Mouse (Mus musculus) mature B cell (primary cell): ENCODE measurements around the gene Cdhr4.
"Not testable (repeated sequence)": the region's sequence is repeated elsewhere in the genome, so short reads cannot be mapped to it uniquely, and the experiment has no call there.

Experiments used
- in situ Hi-C: fragments of 300-500 bp; cut with MboI; formaldehyde crosslinking; loops from 2 replicates; pipeline ENCODE4 v1.14.3; 2019

Gene Cdhr4

DNA sequence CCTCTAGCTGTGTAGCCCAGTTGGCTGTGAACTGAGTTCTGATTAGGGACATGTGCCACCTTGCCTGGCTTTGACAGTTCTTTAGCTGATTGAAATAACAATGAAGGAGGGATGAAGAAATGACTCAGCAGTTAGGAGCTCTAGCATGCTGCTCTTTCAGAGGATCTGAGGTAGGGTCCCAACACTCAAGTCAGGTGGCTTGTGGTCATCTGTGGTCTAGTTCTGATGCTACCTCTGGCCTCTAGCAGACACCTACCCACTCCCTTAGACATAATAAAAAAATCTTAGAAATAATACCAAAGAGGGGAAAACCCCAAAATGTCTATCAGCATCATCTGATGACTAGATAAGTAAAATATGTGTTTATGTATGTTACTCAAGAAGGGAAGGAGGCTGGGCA, 18.1 kb downstream of the Cdhr4 start:
- in situ Hi-C loops = no loop called here

DNA sequence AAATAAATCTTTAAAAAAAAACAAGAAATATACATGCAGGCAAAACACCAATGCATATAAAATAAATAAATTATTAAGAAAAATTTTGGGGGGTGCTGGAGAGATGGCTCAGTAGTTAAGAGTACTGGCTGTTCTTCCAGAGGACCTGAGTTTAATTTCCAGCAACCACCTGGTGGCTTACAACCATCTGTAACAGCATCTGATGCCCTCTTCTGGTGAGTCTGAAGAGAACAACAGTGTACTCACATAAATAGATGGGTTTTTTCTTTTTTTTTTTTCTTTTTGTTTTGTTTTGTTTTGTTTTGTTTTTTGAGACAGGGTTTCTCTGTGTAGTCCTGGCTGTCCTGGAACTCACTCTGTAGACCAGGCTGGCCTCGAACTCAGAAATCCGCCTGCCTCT, 21.3 kb downstream of the Cdhr4 start:
- in situ Hi-C loops = not testable (repeated sequence)

DNA sequence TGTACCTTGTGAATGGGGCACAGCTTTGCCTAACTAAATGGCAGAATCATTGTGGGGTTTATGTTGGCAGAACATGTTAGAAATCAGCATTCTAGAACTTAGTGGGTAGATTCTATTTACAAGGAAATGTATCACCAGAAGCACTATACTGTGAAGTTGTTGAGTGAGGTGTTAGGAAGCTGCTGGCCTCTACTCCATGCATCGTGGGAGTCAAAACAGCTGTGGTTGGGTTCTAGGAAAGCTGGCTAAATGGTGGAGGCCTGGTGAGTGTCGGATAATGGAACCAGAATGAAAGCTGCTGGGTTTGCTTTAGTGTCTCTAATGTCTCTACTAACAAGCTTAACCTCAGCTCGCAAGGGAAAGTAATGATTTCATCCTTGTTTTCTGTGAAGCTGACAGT, 24.8 kb downstream of the Cdhr4 start:
- in situ Hi-C loops = no loop called here

GRCm38 (mm10) chr9:108020741-108021140, 28.4 kb downstream of the Cdhr4 start:
- in situ Hi-C loops = no loop called here

DNA sequence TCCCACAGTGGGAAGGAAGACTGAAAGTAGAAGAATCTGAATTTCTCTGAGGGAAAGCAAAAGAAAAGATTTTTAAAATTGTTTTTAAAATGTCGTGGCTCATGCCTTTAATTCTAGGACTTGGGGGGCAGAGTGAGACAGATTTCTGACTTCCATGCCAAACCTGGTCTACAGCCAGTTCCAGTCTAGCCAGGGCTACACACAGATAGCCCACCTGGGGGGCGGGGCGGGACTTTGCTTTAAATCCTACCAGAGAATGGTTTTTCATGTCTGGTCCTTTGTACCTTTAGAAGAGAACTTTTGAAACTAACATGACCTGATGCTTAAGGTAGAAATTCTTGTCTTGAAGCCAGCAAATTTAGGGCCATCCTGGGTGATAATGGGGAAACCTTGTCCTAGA, 30.9 kb downstream of the Cdhr4 start:
- in situ Hi-C loops = no loop called here

DNA sequence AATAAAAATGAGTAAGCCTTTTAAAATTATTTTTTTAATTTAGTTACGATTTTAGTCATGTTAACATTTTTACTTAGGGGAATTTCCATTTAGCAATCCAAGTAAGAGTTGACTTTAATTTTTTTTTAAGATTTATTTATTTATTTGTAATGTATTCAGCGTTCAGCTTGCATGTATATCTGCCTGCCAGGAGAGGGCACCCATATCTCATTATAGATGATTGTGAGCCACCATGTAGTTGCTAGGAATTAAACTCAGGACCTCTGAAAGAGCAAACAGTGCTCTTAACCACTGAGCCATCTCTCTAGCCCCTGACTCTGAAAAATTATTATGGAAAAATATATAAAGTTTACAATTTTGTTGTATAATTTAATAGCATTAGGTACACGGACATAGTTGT, 34.3 kb downstream of the Cdhr4 start:
- in situ Hi-C loops = no loop called here

GRCm38 (mm10) chr9:108027867-108028266, 35.6 kb downstream of the Cdhr4 start:
- in situ Hi-C loops = no loop called here

DNA sequence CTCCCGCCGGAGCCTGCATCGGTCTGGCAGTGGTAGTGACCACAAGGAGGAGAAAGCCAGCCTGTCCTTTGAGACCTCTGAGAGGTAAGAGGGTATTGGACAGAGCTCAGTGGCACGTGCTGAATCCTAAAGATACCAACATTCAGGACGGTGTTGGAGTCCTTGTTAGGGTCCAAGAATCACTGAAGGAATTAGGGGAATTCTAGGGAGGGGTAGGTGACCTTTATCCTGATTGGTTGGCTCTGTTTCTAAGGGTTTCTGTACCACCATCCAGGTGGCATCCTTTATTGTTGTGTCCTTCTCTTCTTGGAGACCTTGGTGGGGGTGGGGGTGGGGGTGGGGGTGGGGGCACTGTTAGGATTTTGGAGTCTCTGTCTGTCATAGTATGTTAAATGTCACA, 39.8 kb downstream of the Cdhr4 start:
- in situ Hi-C loops = no loop called here

GRCm38 (mm10) chr9:108035331-108036156, 43.2 kb downstream of the Cdhr4 start:
- in situ Hi-C loops = no loop called here

GRCm38 (mm10) chr9:108044751-108045492, 52.6 kb downstream of the Cdhr4 start:
- in situ Hi-C loops = no loop called here

DNA sequence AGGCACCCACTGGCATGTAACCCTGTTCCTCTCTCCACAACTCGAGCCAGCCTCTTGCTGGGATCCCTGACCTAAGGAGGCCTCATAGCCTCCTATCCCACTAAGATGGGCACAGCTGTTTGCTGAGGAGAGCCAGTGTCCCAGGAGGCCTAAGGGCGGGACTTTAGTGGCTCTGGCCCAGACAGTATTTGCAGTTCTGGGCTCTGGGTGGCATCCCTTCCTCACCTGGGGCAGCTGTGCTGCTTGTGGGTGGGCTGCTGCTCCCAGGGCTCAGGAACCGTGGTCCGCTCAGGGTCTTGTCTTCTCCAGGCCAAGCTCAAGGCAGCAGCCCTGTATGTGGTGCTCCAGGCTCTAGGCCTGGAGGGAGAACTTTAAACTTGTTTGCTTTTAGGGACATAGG, 54.3 kb downstream of the Cdhr4 start:
- in situ Hi-C loops = no loop called here

DNA sequence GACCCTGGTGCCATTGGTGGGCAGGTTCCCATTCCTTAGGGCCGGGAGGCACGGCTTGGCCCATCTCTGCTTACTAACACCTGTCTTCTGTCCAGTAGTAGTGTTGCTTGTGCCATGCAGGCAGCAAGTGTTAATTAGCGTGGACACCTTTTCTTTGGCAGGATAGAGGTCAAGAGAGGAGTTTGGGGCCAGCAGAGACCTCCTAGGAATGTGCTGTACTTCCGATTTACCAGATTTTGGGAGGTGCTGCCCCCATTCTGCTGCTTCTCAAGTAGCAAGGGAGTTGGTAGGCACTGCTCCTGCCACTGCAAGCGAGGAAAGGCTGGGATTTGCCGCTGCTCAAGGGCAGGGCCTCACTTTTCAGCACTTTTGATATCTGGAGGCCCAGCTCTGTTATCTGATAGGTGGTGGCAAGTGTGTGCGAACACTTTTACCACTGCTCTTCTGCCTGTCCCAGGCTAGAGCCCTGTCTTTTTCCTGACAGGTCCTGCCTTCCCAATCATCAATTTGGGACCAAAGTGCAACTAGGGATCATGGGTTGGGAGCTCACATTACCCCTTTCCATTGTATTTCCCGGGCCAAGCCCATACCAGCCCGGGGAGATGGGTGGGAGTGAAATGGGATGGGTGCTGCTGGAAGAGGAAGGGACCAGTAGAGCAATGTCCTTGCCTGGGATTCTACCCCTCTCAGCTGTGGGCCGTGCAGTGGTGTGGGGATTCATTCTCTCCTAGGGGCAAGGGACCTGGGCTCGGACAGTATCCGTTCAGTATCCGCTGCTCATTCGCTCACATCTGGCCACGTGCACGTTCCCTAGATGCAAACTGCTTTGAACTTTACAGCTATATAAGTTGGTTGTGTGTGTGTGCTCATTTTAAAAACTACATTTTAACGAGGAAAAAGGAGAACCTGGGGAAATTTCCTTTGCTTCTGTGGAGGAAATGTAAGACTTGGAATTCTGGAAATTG, 55.6 kb downstream of the Cdhr4 start:
- in situ Hi-C loops = no loop called here

DNA sequence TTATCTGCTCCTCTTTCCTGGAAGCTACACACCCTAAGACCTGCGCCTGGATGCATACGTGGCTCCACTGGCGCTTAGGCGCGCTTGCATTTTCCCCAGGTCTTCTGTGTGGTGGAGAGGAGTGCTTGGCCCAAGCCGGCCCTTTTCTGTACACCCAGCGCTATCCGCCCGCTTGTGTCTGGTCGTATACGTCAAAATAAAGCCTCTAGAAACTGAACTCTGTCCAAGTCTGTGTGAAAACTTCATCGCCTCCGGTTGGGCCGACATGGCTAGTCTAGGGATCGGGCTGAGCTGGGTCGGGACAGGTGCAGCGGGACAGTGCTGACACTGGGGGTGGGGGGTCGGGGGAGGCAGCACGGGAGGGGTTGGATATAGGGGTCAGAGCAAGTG, 56.3 kb downstream of the Cdhr4 start:
- in situ Hi-C loops = no loop called here

- in situ Hi-C loops = no loop called here
Observed at GRCm38 (mm10) chr9:108049016-108049455, 56.7 kb downstream of the Cdhr4 start, which contains the start of gene Gmppb. Gene Gmppb, plus strand, starts transcription at chr9:108049242.
